Mouse (Mus musculus) lung, postnatal 0 days (tissue): ENCODE measurements around the gene Itpr1.

ENCODE experiments used
- CTCF ChIP-seq: IDR thresholded peaks from 2 replicates; pipeline ENCODE4 v1.5.1; 2016; ENCODE audit warnings: antibody characterized with exemption, mild to moderate bottlenecking
- EP300 ChIP-seq: IDR thresholded peaks from 2 replicates; pipeline ENCODE4 v1.6.1; 2016; ENCODE audit warnings: antibody characterized with exemption, mild to moderate bottlenecking, control low read depth

DNA sequence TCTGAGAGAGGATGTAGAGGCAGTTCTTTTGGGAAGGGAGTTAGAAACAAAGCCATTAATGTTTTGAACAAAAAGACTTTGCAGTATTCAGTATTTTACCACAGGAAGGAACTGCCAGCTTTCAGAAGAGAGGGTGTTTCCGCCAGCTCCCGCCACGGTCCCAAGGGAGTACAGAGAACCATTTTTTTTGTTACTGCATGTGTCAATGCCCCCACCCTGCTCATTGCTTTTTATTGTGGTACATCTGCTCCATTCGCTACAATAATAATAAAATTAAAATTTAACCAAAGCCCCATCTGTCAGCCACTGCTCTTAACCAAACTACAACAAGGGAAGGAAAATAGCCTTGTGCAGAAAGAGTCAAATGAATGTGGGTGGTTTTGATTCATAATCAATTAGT, 20.3 kb upstream of the Itpr1 start:
- TF ChIP-seq CTCF = no peak
- no peak for TF ChIP-seq EP300
